Mouse (Mus musculus) lung, embryonic 14.5 days (tissue): ENCODE results near the gene Atg16l2. TPM values are rescaled to one million over a fixed set of nuclear protein-coding genes. Genes with fewer than 3 reads are reported as not detected.

ENCODE experiments used
- ATAC-seq: fragments of 200-750 bp; cut with Nextera tagmentation; 2 replicates; pipeline ENCODE4 v1.8.0; 2017; ENCODE audit warnings: mild to moderate bottlenecking, moderate TSS enrichment, moderate library complexity; ENCODE audit not compliant: insufficient read depth
- DNase-seq: peaks from one replicate; pipeline ENCODE4 v3.0.0-alpha.2; 2015
- H3K27ac ChIP-seq: fragments of 300-500 bp; sonication (generic); 2 replicates; pipeline ENCODE4 v1.5.1; 2014; ENCODE audit warnings: low read depth, mild to moderate bottlenecking, moderate library complexity
- H3K27me3 ChIP-seq: fragments of 300-500 bp; sonication (generic); 2 replicates; pipeline ENCODE4 v1.6.1; 2014; ENCODE audit warnings: low read length, control low read depth; ENCODE audit not compliant: insufficient read depth
- H3K36me3 ChIP-seq: fragments of 300-500 bp; sonication (generic); 2 replicates; pipeline ENCODE4 v1.6.1; 2014; ENCODE audit warnings: control low read depth; ENCODE audit not compliant: insufficient read depth
- H3K4me1 ChIP-seq: fragments of 300-500 bp; sonication (generic); 2 replicates; pipeline ENCODE4 v1.6.1; 2014; ENCODE audit warnings: antibody characterized with exemption, control low read depth; ENCODE audit not compliant: insufficient read depth
- H3K4me2 ChIP-seq: fragments of 300-500 bp; sonication (generic); 2 replicates; pipeline ENCODE4 v1.6.1; 2014; ENCODE audit warnings: mild to moderate bottlenecking
- H3K4me3 ChIP-seq: fragments of 300-500 bp; sonication (generic); 2 replicates; pipeline ENCODE4 v1.5.1; 2014; ENCODE audit warnings: low read depth, low read length
- H3K9ac ChIP-seq: fragments of 300-500 bp; sonication (generic); 2 replicates; pipeline ENCODE4 v1.6.1; 2014
- H3K9me3 ChIP-seq: fragments of 300-500 bp; sonication (generic); 2 replicates; pipeline ENCODE4 v1.6.1; 2016; ENCODE audit warnings: low read depth, low read length, control low read depth
- CTCF ChIP-seq: IDR thresholded peaks from 2 replicates; pipeline ENCODE4 v1.5.1; 2016; ENCODE audit warnings: antibody characterized with exemption, low read depth
- WGBS: fragments of 180-500 bp; shearing (Covaris S2); extraction: QIAGEN DNeasy Blood & Tissue Kit; methylation state at CpG from one replicate; pipeline ENCODE4 v1.1.7; 2014; 5-methylcytosine and 5-hydroxymethylcytosine counted together
- polyA plus RNA-seq: library from polyadenylated mRNA; unstranded; fragments of >200 nt; fragmentation: Nextera tagmentation; extraction: Ambion mirVana; gene quantifications from 2 replicates; pipeline ENCODE4 v1.2.1, GENCODE M21; 2014

The Atg16l2 gene
- 13.2 and 14.6 TPM in 2 replicates for polyA plus RNA-seq

GRCm38 (mm10) chr7:101301881-101302456 is at the start of gene Atg16l2:
Gene Atg16l2 (minus strand): TSS chr7:101302251.
- peak; percentile 95 for DNase-seq
- Histone ChIP-seq H3K4me1 (no peaks in the 10 kb centered on the region), H3K4me2 (peak within 1 kb of the TSS; percentile 82), H3K27me3 (peaks cover 14% of the 10 kb centered on the region; the same call in 1 of the 2 replicates), H3K4me3 (peak within 1 kb of the TSS; percentile 61), H3K9ac (peak within 1 kb of the TSS; percentile 63), H3K27ac (peak within 1 kb of the TSS; percentile 37), H3K9me3 (no peaks in the 10 kb centered on the region), H3K36me3 (no peaks in the 10 kb centered on the region)
- peak; percentile 41 for TF ChIP-seq CTCF
- peak; percentile 95 for ATAC-seq
- WGBS, result under 1% methylated on average over 39 of the region's 39 CpGs

DNA sequence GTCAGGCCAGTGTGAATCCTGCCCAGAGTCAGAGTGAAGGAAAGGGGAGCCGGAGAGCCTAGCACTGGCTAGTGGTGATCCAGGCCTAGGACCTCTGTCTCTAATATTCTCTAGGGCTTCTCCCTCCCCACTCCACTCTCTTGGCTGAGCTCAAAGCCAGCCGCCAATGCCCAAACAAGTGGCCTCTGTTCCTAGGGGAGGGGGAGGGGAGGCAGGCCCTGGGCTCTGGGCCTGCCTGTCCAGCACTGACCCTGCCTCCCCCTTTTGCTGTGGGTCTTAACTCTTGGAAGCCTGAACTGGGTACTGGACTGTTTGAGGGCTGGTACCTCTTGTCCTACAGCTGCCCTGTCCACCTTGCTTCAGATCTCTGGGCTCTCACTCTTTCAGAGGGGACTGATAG is 47.8 kb upstream of the Atg16l2 start:
- 0 out of 2 replicates have a peak, but pooled peaks cover 5% of the 10 kb centered on the region for H3K27me3 ChIP-seq
- peaks cover 3% of the 10 kb centered on the region; the same call in 1 of the 2 replicates for H3K36me3 ChIP-seq
- H3K4me1 ChIP-seq, result 0 out of 2 replicates have a peak, but pooled peaks cover 4% of the 10 kb centered on the region
- H3K27ac ChIP-seq, result no peak overlapping the region
- no peak overlapping the region for H3K9ac ChIP-seq
- ATAC-seq, result no peak
- no peak for TF ChIP-seq CTCF
- no peak for DNase-seq
- 61% methylated on average over 2 of the region's 2 CpGs for WGBS
- no peak overlapping the region for H3K4me3 ChIP-seq
- no peak overlapping the region for H3K4me2 ChIP-seq
- H3K9me3 ChIP-seq, result no peaks in the 10 kb centered on the region

GRCm38 (mm10) chr7:101348312-101348711 is 46.3 kb upstream of the Atg16l2 start:
- Histone ChIP-seq H3K36me3 (peaks cover 3% of the 10 kb centered on the region; the same call in 1 of the 2 replicates), H3K4me2 (peak overlapping the region; percentile 99), H3K27me3 (0 out of 2 replicates have a peak, but pooled peaks cover 5% of the 10 kb centered on the region), H3K9me3 (no peaks in the 10 kb centered on the region), H3K4me1 (0 out of 2 replicates have a peak, but pooled peaks cover 4% of the 10 kb centered on the region), H3K9ac (peak overlapping the region; percentile 58), H3K4me3 (peak overlapping the region; percentile 65), H3K27ac (no peak overlapping the region)
- peak; percentile 11; the same call in 1 of the 2 replicates for ATAC-seq
- no peak for TF ChIP-seq CTCF
- 3% methylated on average over 13 of the region's 13 CpGs for WGBS
- peak; percentile 48 for DNase-seq

DNA sequence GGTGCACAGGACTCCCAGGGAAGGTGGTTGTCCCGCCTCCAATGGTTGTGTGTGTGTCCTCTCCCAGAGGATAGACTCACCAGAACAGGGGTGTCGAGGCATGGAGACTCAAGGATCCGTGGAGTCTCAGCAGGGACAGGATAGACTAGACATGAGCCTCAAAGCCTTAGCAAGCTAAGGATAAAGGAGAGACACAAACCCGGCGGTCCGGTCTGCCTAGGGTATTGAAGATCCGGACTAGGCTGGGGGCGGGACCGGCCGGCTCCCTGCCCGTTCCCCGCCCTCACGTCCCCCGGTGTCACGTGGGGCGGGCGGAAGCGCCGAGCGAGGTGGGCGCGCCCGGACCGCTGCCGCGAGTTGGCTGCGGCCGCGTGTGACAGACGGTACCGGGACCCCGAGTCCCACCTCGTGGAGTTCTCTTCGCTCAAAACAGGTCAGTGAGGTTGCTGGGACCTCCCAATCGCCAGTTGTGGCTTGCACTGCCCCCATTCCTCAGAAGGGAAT is 45.8 kb upstream of the Atg16l2 start, which contains the start of gene Arap1:
Gene Arap1, plus strand, starts transcription at position 301 of the 504 bp plus-strand sequence.
- peak within 1 kb of the TSS; percentile 58 for H3K9ac ChIP-seq
- no peaks in the 10 kb centered on the region for H3K9me3 ChIP-seq
- ATAC-seq, result peak; percentile 84
- H3K27me3 ChIP-seq, result 0 out of 2 replicates have a peak, but pooled peaks cover 5% of the 10 kb centered on the region
- TF ChIP-seq CTCF, result no peak
- WGBS, result under 1% methylated on average over 35 of the region's 35 CpGs
- peak within 1 kb of the TSS; percentile 99 for H3K4me2 ChIP-seq
- peak within 1 kb of the TSS; percentile 45; the same call in 1 of the 2 replicates for H3K27ac ChIP-seq
- peaks cover 3% of the 10 kb centered on the region; the same call in 1 of the 2 replicates for H3K36me3 ChIP-seq
- peak within 1 kb of the TSS; percentile 65 for H3K4me3 ChIP-seq
- H3K4me1 ChIP-seq, result 0 out of 2 replicates have a peak, but pooled peaks cover 4% of the 10 kb centered on the region
- DNase-seq, result peak; percentile 84

- Histone ChIP-seq H3K4me3 (no peak overlapping the region), H3K36me3 (peaks cover 3% of the 10 kb centered on the region; the same call in 1 of the 2 replicates), H3K9ac (no peak overlapping the region), H3K27ac (no peak overlapping the region), H3K4me2 (no peak overlapping the region), H3K9me3 (no peaks in the 10 kb centered on the region), H3K27me3 (0 out of 2 replicates have a peak, but pooled peaks cover 5% of the 10 kb centered on the region), H3K4me1 (0 out of 2 replicates have a peak, but pooled peaks cover 4% of the 10 kb centered on the region)
- no peak for TF ChIP-seq CTCF
- ATAC-seq, result no peak
- 63% methylated on average over 2 of the region's 2 CpGs for WGBS
- DNase-seq, result no peak
Measured at GRCm38 (mm10) chr7:101346991-101347390, 44.9 kb upstream of the Atg16l2 start.

DNA sequence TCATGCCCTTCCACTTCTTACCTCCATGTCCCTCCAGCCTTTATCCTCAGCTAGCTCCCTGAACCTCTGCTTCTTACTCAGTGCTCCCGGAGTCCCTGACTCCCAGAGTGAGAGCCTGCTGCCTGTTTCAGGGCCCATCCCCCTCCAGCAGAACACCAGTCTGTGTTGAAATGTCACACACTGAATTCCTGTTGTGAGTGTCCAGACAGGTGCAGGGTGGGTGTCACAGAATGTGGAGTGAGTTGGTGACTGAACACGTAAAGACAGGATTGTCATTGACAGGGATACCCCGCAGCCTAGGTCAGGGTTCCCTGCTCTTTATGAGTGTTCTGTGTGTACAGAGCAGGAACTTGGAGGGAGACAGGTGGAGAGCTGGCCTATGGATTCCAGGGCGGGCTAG is 42.8 kb upstream of the Atg16l2 start:
- Histone ChIP-seq H3K27me3 (0 out of 2 replicates have a peak, but pooled peaks cover 5% of the 10 kb centered on the region), H3K9me3 (no peaks in the 10 kb centered on the region), H3K4me3 (no peak overlapping the region), H3K36me3 (peaks cover 3% of the 10 kb centered on the region; the same call in 1 of the 2 replicates), H3K4me2 (no peak overlapping the region), H3K4me1 (0 out of 2 replicates have a peak, but pooled peaks cover 4% of the 10 kb centered on the region), H3K27ac (no peak overlapping the region), H3K9ac (no peak overlapping the region)
- no peak for ATAC-seq
- no peak for DNase-seq
- WGBS, result 39% methylated on average over 4 of the region's 4 CpGs
- no peak for TF ChIP-seq CTCF

- no peak overlapping the region for H3K4me2 ChIP-seq
- DNase-seq (peak; percentile 36), ATAC-seq (no peak)
- 73% methylated on average over 7 of the region's 7 CpGs for WGBS
- H3K9me3 ChIP-seq, result no peaks in the 10 kb centered on the region
- no peaks in the 10 kb centered on the region for H3K27me3 ChIP-seq
- TF ChIP-seq CTCF, result no peak
- no peak overlapping the region for H3K27ac ChIP-seq
- peaks cover 3% of the 10 kb centered on the region; the same call in 1 of the 2 replicates for H3K36me3 ChIP-seq
- no peak overlapping the region for H3K9ac ChIP-seq
- no peaks in the 10 kb centered on the region for H3K4me1 ChIP-seq
- no peak overlapping the region for H3K4me3 ChIP-seq
Measured at GRCm38 (mm10) chr7:101343135-101343534, 41.1 kb upstream of the Atg16l2 start.
